Mouse (Mus musculus) brown adipose tissue, adult 24 weeks (tissue): ENCODE results near the gene Col16a1. TPM values are rescaled to one million over a fixed set of nuclear protein-coding genes. Genes with fewer than 3 reads are reported as not detected.

Experiments used
- polyA plus RNA-seq: library from polyadenylated mRNA; stranded (reverse); fragments of >200 nt; gene quantifications from 2 replicates; pipeline ENCODE4 v1.2.4, GENCODE M21; 2012; ENCODE audit not compliant: missing spikeins, insufficient read depth, insufficient read length

Col16a1 gene
- polyA plus RNA-seq, 1 experiment = 1.2 TPM

Other genes starting within 250 kb of the Col16a1 start
- 156 and 232 TPM in 2 replicates for gene Ptp4a2, start 236.6 kb upstream of the Col16a1 start, polyA plus RNA-seq
- not detected in 2 replicates for gene Spocd1, start 118.6 kb upstream of the Col16a1 start, polyA plus RNA-seq
- gene Adgrb2, start 63.0 kb upstream of the Col16a1 start, polyA plus RNA-seq = not detected in 2 replicates
- 67.7 and 71.2 TPM in 2 replicates for gene Pef1, start 54.7 kb downstream of the Col16a1 start, polyA plus RNA-seq
- not detected in 2 replicates for gene Hcrtr1, start 91.5 kb downstream of the Col16a1 start, polyA plus RNA-seq
- 30.1 and 32.4 TPM in 2 replicates for gene Tinagl1, start 127.3 kb downstream of the Col16a1 start, polyA plus RNA-seq
- gene Gm853, start 174.6 kb downstream of the Col16a1 start, polyA plus RNA-seq = not detected in 2 replicates
- 1.6 and 2.3 TPM in 2 replicates for gene Serinc2, start 231.4 kb downstream of the Col16a1 start, polyA plus RNA-seq